16 mouse cellular contexts compared by ENCODE assay signal in genomic region chr5:139537739-139538135, GRCm38 (mm10). TPM values are rescaled to one million over a fixed set of nuclear protein-coding genes. Genes with fewer than 3 reads are reported as not detected.
DNase-seq lines count a peak whose midpoint lies in the region; ATAC-seq and TF ChIP-seq lines count a peak whose summit lies in the region.
"Had no signal": no experiment of that assay in that cellular context is flagged by ENCODE, and none has a peak within 500 bp of the region (broad histone marks: within the 10 kb centered on the region; RNA-seq: fewer than 3 reads in every experiment).

No protein-coding gene starts in this region.

- 3% methylated on average over 3 of the region's 3 CpGs for WGBS in kidney, embryonic 16.5 days
- 20% methylated on average over 3 of the region's 3 CpGs for WGBS in hindbrain, postnatal 0 days
- whole genome bisulfite sequencing in neural tube, embryonic 12.5 days, result 0% methylated on average over 3 of the region's 3 CpGs

- H3K27ac ChIP-seq in kidney, embryonic 16.5 days (ENCODE audit: low read length), result peak overlapping the region; percentile 61; the same call in 1 of the 2 replicates
- peak overlapping the region; percentile 67 for H3K27ac ChIP-seq in hindbrain, postnatal 0 days
- 0 out of 2 replicates have a peak overlapping the region, but pooled peaks have one; percentile 1 for H3K27ac ChIP-seq in neural tube, embryonic 12.5 days
- H3K27ac ChIP-seq: kidney, postnatal 0 days had no signal

- H3K9me3 ChIP-seq in kidney, embryonic 16.5 days (ENCODE audit: low read length), result no peaks in the 10 kb centered on the region
- no peaks in the 10 kb centered on the region for H3K9me3 ChIP-seq in hindbrain, postnatal 0 days (ENCODE audit: low read length)
- no peaks in the 10 kb centered on the region for H3K9me3 ChIP-seq in neural tube, embryonic 12.5 days

- peak; percentile 71 to 83 for DNase-seq in cerebellum, postnatal 10 days
- no peak for DNase-seq in cerebellum, postnatal 36 days
- DNase-seq in kidney, adult 18-20 months, result no peak
- peak; percentile 60 for DNase-seq in hindbrain, postnatal 0 days (ENCODE audit: low spot score)
- no peak for DNase-seq in thymus, postnatal 0 days (ENCODE audit: low spot score)
- DNase-seq: adrenal gland, postnatal 10 days; gastrocnemius, postnatal 25 days; heart, postnatal 10 days; layer of hippocampus, adult 9-11 months; right cerebral cortex, postnatal 14 days had no signal

- no peak overlapping the region for H3K4me2 ChIP-seq in kidney, embryonic 16.5 days (replicated peaks; ENCODE audit: low read depth, low read length)
- no peak overlapping the region for H3K4me2 ChIP-seq in hindbrain, postnatal 0 days (ENCODE audit: low read depth, low read length)
- peak overlapping the region; percentile 27; the same call in 1 of the 2 replicates for H3K4me2 ChIP-seq in neural tube, embryonic 12.5 days (replicated peaks)

- no peak overlapping the region for H3K9ac ChIP-seq in kidney, embryonic 16.5 days (replicated peaks; ENCODE audit: low read length)
- no peak overlapping the region for H3K9ac ChIP-seq in hindbrain, postnatal 0 days (replicated peaks; ENCODE audit: low read length)
- H3K9ac ChIP-seq in neural tube, embryonic 12.5 days, result no peak overlapping the region

- peaks cover 76% of the 10 kb centered on the region for H3K27me3 ChIP-seq in kidney, embryonic 16.5 days (ENCODE audit: insufficient read depth, low read length)
- H3K27me3 ChIP-seq in hindbrain, postnatal 0 days (ENCODE audit: insufficient read depth, low read length), result peaks cover 29% of the 10 kb centered on the region
- peaks cover 69% of the 10 kb centered on the region for H3K27me3 ChIP-seq in neural tube, embryonic 12.5 days (replicated peaks)

- no peak for ATAC-seq in kidney, embryonic 16.5 days (ENCODE audit: low FRiP score, low TSS enrichment)
- peak; percentile 51; the same call in 1 of the 2 replicates for ATAC-seq in hindbrain, postnatal 0 days
- ATAC-seq in neural tube, embryonic 12.5 days (ENCODE audit: low FRiP score, low read depth), result no peak
- ATAC-seq in monocyte, adult 5-6 weeks (replicated peaks; ENCODE audit: insufficient number of reproducible peaks, low FRiP score, low TSS enrichment, poor library complexity, severe bottlenecking), result no peak

- H3K4me3 ChIP-seq in kidney, embryonic 16.5 days (ENCODE audit: low read length), result no peak overlapping the region
- no peak overlapping the region for H3K4me3 ChIP-seq in hindbrain, postnatal 0 days (ENCODE audit: low read length)
- H3K4me3 ChIP-seq in neural tube, embryonic 12.5 days, result no peak overlapping the region

- H3K36me3 ChIP-seq in kidney, embryonic 16.5 days (ENCODE audit: insufficient read depth, low read length), result no peaks in the 10 kb centered on the region
- H3K36me3 ChIP-seq in hindbrain, postnatal 0 days (ENCODE audit: insufficient read depth, low read length), result no peaks in the 10 kb centered on the region
- H3K36me3 ChIP-seq in neural tube, embryonic 12.5 days, result no peaks in the 10 kb centered on the region

- peaks cover 28% of the 10 kb centered on the region for H3K4me1 ChIP-seq in kidney, embryonic 16.5 days (ENCODE audit: insufficient read depth, low read length)
- H3K4me1 ChIP-seq in hindbrain, postnatal 0 days (ENCODE audit: insufficient read depth, low read length), result no peaks in the 10 kb centered on the region
- peaks cover 43% of the 10 kb centered on the region for H3K4me1 ChIP-seq in neural tube, embryonic 12.5 days

- no peak for TF ChIP-seq CTCF in hindbrain, postnatal 0 days (IDR thresholded peaks at IDR 0.05; ENCODE audit: low read depth)

RNA-seq across cellular contexts. Expression of gene Uncx, which starts 5.6 kb away (rescaled TPM):
- polyA plus RNA-seq in kidney, embryonic 16.5 days (2015; fragmentation: Nextera tagmentation; extraction: Ambion mirVana), result 52.8 and 65.4 TPM in 2 replicates
- 31.3 and 47.0 TPM in 2 replicates for total RNA-seq in hindbrain, postnatal 0 days (2014; rRNA removed)
- 30.6 and 34.6 TPM in 2 replicates for polyA plus RNA-seq in hindbrain, postnatal 0 days (2015; fragmentation: Nextera tagmentation; extraction: Ambion mirVana)
- polyA plus RNA-seq in neural tube, embryonic 12.5 days (2016; fragmentation: Nextera tagmentation; extraction: Ambion mirVana), result 92.9 and 107 TPM in 2 replicates
- polyA plus RNA-seq in thymus, postnatal 0 days (2015; fragmentation: Nextera tagmentation; extraction: Ambion mirVana), result 0.06 and 0.17 TPM in 2 replicates
- not detected in 3 replicates for total RNA-seq in monocyte, adult 5-6 weeks (2017)
- total RNA-seq: adrenal gland, postnatal 10 days; gastrocnemius, postnatal 25 days; heart, postnatal 10 days had no signal
- polyA plus RNA-seq: cortical plate, adult 2 months; liver, embryonic 16.5 days had no signal

RNA-seq across cellular contexts. Expression of gene Zfand2a, which starts 53.4 kb away (rescaled TPM):
- polyA plus RNA-seq in kidney, embryonic 16.5 days (2015; fragmentation: Nextera tagmentation; extraction: Ambion mirVana), result 10.8 and 13.5 TPM in 2 replicates
- total RNA-seq in hindbrain, postnatal 0 days (2014; rRNA removed), result 55.2 and 61.1 TPM in 2 replicates
- 19.4 and 26.2 TPM in 2 replicates for polyA plus RNA-seq in hindbrain, postnatal 0 days (2015; fragmentation: Nextera tagmentation; extraction: Ambion mirVana)
- polyA plus RNA-seq in neural tube, embryonic 12.5 days (2016; fragmentation: Nextera tagmentation; extraction: Ambion mirVana), result 10.1 and 15.2 TPM in 2 replicates
- 4.7 and 4.8 TPM in 2 replicates for polyA plus RNA-seq in thymus, postnatal 0 days (2015; fragmentation: Nextera tagmentation; extraction: Ambion mirVana)
- 19.3 to 53.0 TPM (median 49.3 TPM) in 3 replicates for total RNA-seq in monocyte, adult 5-6 weeks (2017)

Comparison
In these comparisons a context has a peak if more than half of its experiments do, and no peak if none do; other contexts are left out.
1. DNase-seq: peak in cerebellum, postnatal 10 days (2 of 2) and hindbrain, postnatal 0 days (single experiment); none in cerebellum, postnatal 36 days (0 of 2), kidney, adult 18-20 months (single experiment) and thymus, postnatal 0 days (single experiment).
2. H3K27ac ChIP-seq: peak in every context shown above with its lines; median percentile 67 in hindbrain, postnatal 0 days; 61 in kidney, embryonic 16.5 days; 1 in neural tube, embryonic 12.5 days.
3. RNA of gene Uncx, which starts 5.6 kb away (polyA plus RNA-seq): 92.9 to 107 TPM in neural tube, embryonic 12.5 days, 52.8 to 65.4 TPM in kidney, embryonic 16.5 days and 30.6 to 34.6 TPM in hindbrain, postnatal 0 days; 0.06 to 0.17 TPM in thymus, postnatal 0 days; every median in the first group is over 10 times any median in the second.